Mouse (Mus musculus) testis, postnatal 14 days (tissue): ENCODE measurements at regions not wholly inside any gene's neighbourhood (a gene's known extent, or its start where the extent isn't known, plus 50 kb on each side); places are given as distances from the start of the nearest gene placed in this dataset.

Experiments
- DNase-seq: peaks from one replicate; pipeline ENCODE4 v3.0.0; 2021; ENCODE audit warnings: low spot score

GRCm38 (mm10) chr4:58660511-58660910 is 106.8 kb upstream of the Lpar1 start:
- DNase-seq: no peak

- DNase-seq: no peak
These were observed 104.5 kb upstream of the Lpar1 start for GRCm38 (mm10) chr4:58658206-58658605.

- DNase-seq: no peak
These were observed 94.1 kb upstream of the Lpar1 start for GRCm38 (mm10) chr4:58647761-58648295.

- no peak for DNase-seq
These were observed 93.1 kb upstream of the Lpar1 start for GRCm38 (mm10) chr4:58646821-58647220.

- DNase-seq: no peak
These were observed 89.7 kb upstream of the Lpar1 start for GRCm38 (mm10) chr4:58643371-58643770.

GRCm38 (mm10) chr4:58642236-58642635 is 88.5 kb upstream of the Lpar1 start:
- DNase-seq: no peak

GRCm38 (mm10) chr4:58632696-58633095 is 79.0 kb upstream of the Lpar1 start:
- DNase-seq: no peak

- no peak for DNase-seq
These were observed 77.7 kb upstream of the Lpar1 start for GRCm38 (mm10) chr4:58631415-58631814.

GRCm38 (mm10) chr4:58627021-58627420 is 73.3 kb upstream of the Lpar1 start:
- no peak for DNase-seq

- DNase-seq: no peak
These were observed 70.4 kb upstream of the Lpar1 start for GRCm38 (mm10) chr4:58624059-58624458.

- no peak for DNase-seq
These were observed 66.9 kb upstream of the Lpar1 start for GRCm38 (mm10) chr4:58620641-58621040.

- no peak for DNase-seq
These were observed 63.6 kb upstream of the Lpar1 start for GRCm38 (mm10) chr4:58617261-58617660.

- no peak for DNase-seq
These were observed 59.8 kb upstream of the Lpar1 start for GRCm38 (mm10) chr4:58613536-58613935.

- no peak for DNase-seq
These were observed 59.3 kb upstream of the Lpar1 start for GRCm38 (mm10) chr4:58613022-58613421.

GRCm38 (mm10) chr4:58607491-58607890 is 53.8 kb upstream of the Lpar1 start:
- DNase-seq: no peak

- no peak for DNase-seq
These were observed 52.2 kb upstream of the Lpar1 start for GRCm38 (mm10) chr4:58605941-58606340.
